Mouse (Mus musculus) spleen, adult 2 months (tissue): ENCODE measurements around the gene Cadps. TPM values are rescaled to one million over a fixed set of nuclear protein-coding genes. Genes with fewer than 3 reads are reported as not detected.

Experiments
- DNase-seq, 2 experiments: peaks; one replicate each; pipeline versions ENCODE4 v3.0.0 to v3.0.0-alpha.2; 2012 to 2021; ENCODE audit warnings: low spot score in 2 of 2, low read depth in 1 of 2
- H3K27ac ChIP-seq: fragments of 200-500 bp; 2 replicates; pipeline ENCODE4 v1.5.1; 2012; ENCODE audit warnings: low read length, inconsistent platforms; ENCODE audit not compliant: insufficient read depth
- H3K27me3 ChIP-seq: fragments of 200-500 bp; 2 replicates; pipeline ENCODE4 v1.6.1; 2012; ENCODE audit warnings: mild to moderate bottlenecking, moderate library complexity, low read length, inconsistent platforms; ENCODE audit not compliant: control insufficient read depth, insufficient read depth
- H3K36me3 ChIP-seq: fragments of 200-500 bp; 2 replicates; pipeline ENCODE4 v1.6.1; 2012; ENCODE audit warnings: mild to moderate bottlenecking, low read length, inconsistent platforms; ENCODE audit not compliant: control insufficient read depth, insufficient read depth
- H3K4me1 ChIP-seq: fragments of 200-500 bp; 2 replicates; pipeline ENCODE4 v1.6.1; 2011; ENCODE audit warnings: inconsistent platforms; ENCODE audit not compliant: control insufficient read depth, insufficient read depth, insufficient read length
- H3K4me3 ChIP-seq: fragments of 200-500 bp; 2 replicates; pipeline ENCODE4 v1.5.1; 2011; ENCODE audit warnings: mild to moderate bottlenecking, inconsistent platforms; ENCODE audit not compliant: insufficient read depth, insufficient read length; ENCODE audit errors: extremely low read depth
- CTCF ChIP-seq: fragments of 200-500 bp; IDR thresholded peaks from 2 replicates; pipeline ENCODE4 v1.5.1; 2011; ENCODE audit warnings: mild to moderate bottlenecking, inconsistent platforms; ENCODE audit not compliant: insufficient read depth, insufficient read length, insufficient replicate concordance; ENCODE audit errors: extremely low read depth
- POLR2A ChIP-seq: fragments of 200-500 bp; IDR thresholded peaks from 2 replicates; pipeline ENCODE4 v1.6.1; 2011; ENCODE audit warnings: low read depth, low read length, inconsistent platforms
- WGBS: fragments of 180-500 bp; shearing (Covaris S2); methylation state at CpG from one replicate; pipeline ENCODE4 v1.1.7; 2018; 5-methylcytosine and 5-hydroxymethylcytosine counted together
- polyA plus RNA-seq: library from polyadenylated mRNA; depleted of rRNA; stranded (reverse); fragments of >200 nt; gene quantifications from 2 replicates; pipeline ENCODE4 v1.2.3, GENCODE M21; 2012

Cadps gene
- polyA plus RNA-seq, 1 experiment = 0.04 TPM

GRCm38 (mm10) chr14:12387176-12387575 is 435.7 kb downstream of the Cadps start:
- Histone ChIP-seq H3K4me1 (no peaks in the 10 kb centered on the region; the same call in 1 of the 2 replicates), H3K36me3 (no peaks in the 10 kb centered on the region), H3K27me3 (no peaks in the 10 kb centered on the region), H3K4me3 (no peak overlapping the region), H3K27ac (no peak overlapping the region)
- WGBS = 67% methylated on average over 6 of the region's 6 CpGs
- TF ChIP-seq CTCF (no peak), POLR2A (no peak)
- no peak for DNase-seq

GRCm38 (mm10) chr14:12377883-12378282 is 445.0 kb downstream of the Cadps start:
- TF ChIP-seq POLR2A = no peak
- TF ChIP-seq CTCF = no peak
- WGBS = 55% methylated on average over 9 of the region's 9 CpGs
- Histone ChIP-seq H3K4me1 (no peaks in the 10 kb centered on the region), H3K27ac (no peak overlapping the region), H3K27me3 (no peaks in the 10 kb centered on the region), H3K36me3 (no peaks in the 10 kb centered on the region), H3K4me3 (no peak overlapping the region)
- no peak for DNase-seq

- no peaks in the 10 kb centered on the region for H3K27me3 ChIP-seq
- H3K36me3 ChIP-seq = no peaks in the 10 kb centered on the region
- WGBS = 69% methylated on average over 2 of the region's 2 CpGs
- H3K4me1 ChIP-seq = no peaks in the 10 kb centered on the region
- no peak for TF ChIP-seq CTCF
- TF ChIP-seq POLR2A = no peak
- H3K27ac ChIP-seq = no peak overlapping the region
- no peak for DNase-seq
- no peak overlapping the region for H3K4me3 ChIP-seq
Observed at GRCm38 (mm10) chr14:12377289-12377688, 445.6 kb downstream of the Cadps start.

GRCm38 (mm10) chr14:12375451-12375850 is 447.4 kb downstream of the Cadps start:
- H3K36me3 ChIP-seq = no peaks in the 10 kb centered on the region
- no peaks in the 10 kb centered on the region for H3K27me3 ChIP-seq
- 91% methylated on average over 2 of the region's 2 CpGs for WGBS
- no peaks in the 10 kb centered on the region for H3K4me1 ChIP-seq
- DNase-seq = no peak
- H3K4me3 ChIP-seq = no peak overlapping the region
- TF ChIP-seq CTCF (no peak), POLR2A (no peak)
- H3K27ac ChIP-seq = no peak overlapping the region

GRCm38 (mm10) chr14:12350271-12350916 is 472.5 kb downstream of the Cadps start:
- no peaks in the 10 kb centered on the region for H3K4me1 ChIP-seq
- no peaks in the 10 kb centered on the region for H3K36me3 ChIP-seq
- no peak overlapping the region for H3K27ac ChIP-seq
- no peak for TF ChIP-seq CTCF
- no peak for DNase-seq
- H3K27me3 ChIP-seq = peaks cover 13% of the 10 kb centered on the region
- no peak overlapping the region for H3K4me3 ChIP-seq
- WGBS = 25% methylated on average over 16 of the region's 16 CpGs

GRCm38 (mm10) chr14:12349334-12350090 is 473.4 kb downstream of the Cadps start:
- Histone ChIP-seq H3K36me3 (no peaks in the 10 kb centered on the region), H3K27ac (no peak overlapping the region), H3K4me3 (no peak overlapping the region), H3K27me3 (peaks cover 20% of the 10 kb centered on the region), H3K4me1 (no peaks in the 10 kb centered on the region)
- WGBS = 17% methylated on average over 15 of the region's 15 CpGs
- no peak for TF ChIP-seq CTCF
- TF ChIP-seq POLR2A = no peak
- no peak for DNase-seq

- no peaks in the 10 kb centered on the region for H3K36me3 ChIP-seq
- DNase-seq = no peak
- TF ChIP-seq POLR2A = no peak
- no peak for TF ChIP-seq CTCF
- H3K27ac ChIP-seq = no peak within 1 kb of the TSS
- peaks cover 27% of the 10 kb centered on the region for H3K27me3 ChIP-seq
- H3K4me1 ChIP-seq = no peaks in the 10 kb centered on the region
- 17% methylated on average over 2 of the region's 2 CpGs for WGBS
- no peak within 1 kb of the TSS for H3K4me3 ChIP-seq
Observed at GRCm38 (mm10) chr14:12348089-12348488, 474.8 kb downstream of the Cadps start, which contains the start of gene Fezf2. Gene Fezf2, minus strand, starts transcription at chr14:12348189.
